Mouse (Mus musculus) forebrain, embryonic 16.5 days (tissue): Measurements from ENCODE around the gene Tpsg1. TPM values are rescaled to one million over a fixed set of nuclear protein-coding genes. Genes with fewer than 3 reads are reported as not detected.

Experiments
- ATAC-seq: fragments of 200-750 bp; cut with Nextera tagmentation; 2 replicates; pipeline ENCODE4 v1.8.0; 2017; ENCODE audit warnings: mild to moderate bottlenecking, moderate library complexity
- H3K27ac ChIP-seq: fragments of 300-500 bp; sonication (generic); 2 replicates; pipeline ENCODE4 v1.5.1; 2014; ENCODE audit warnings: low read length, control low read depth
- H3K27me3 ChIP-seq: fragments of 300-500 bp; sonication (generic); replicated peaks from 2 replicates; pipeline ENCODE4 v1.6.1; 2014; ENCODE audit warnings: low read length; ENCODE audit not compliant: control insufficient read depth, insufficient read depth
- H3K36me3 ChIP-seq: fragments of 300-500 bp; sonication (generic); 2 replicates; pipeline ENCODE4 v1.6.1; 2014; ENCODE audit not compliant: control insufficient read depth, insufficient read depth
- H3K4me1 ChIP-seq: fragments of 300-500 bp; sonication (generic); replicated peaks from 2 replicates; pipeline ENCODE4 v1.6.1; 2014; ENCODE audit warnings: low read length; ENCODE audit not compliant: control insufficient read depth, insufficient read depth
- H3K4me2 ChIP-seq: fragments of 300-500 bp; sonication (generic); 2 replicates; pipeline ENCODE4 v1.6.1; 2014; ENCODE audit warnings: mild to moderate bottlenecking, low read length, control low read depth
- H3K4me3 ChIP-seq: fragments of 300-500 bp; sonication (generic); replicated peaks from 2 replicates; pipeline ENCODE4 v1.5.1; 2014; ENCODE audit warnings: mild to moderate bottlenecking, low read length, control low read depth
- H3K9ac ChIP-seq: fragments of 300-500 bp; sonication (generic); replicated peaks from 2 replicates; pipeline ENCODE4 v1.6.1; 2014; ENCODE audit warnings: low read depth, low read length, control low read depth
- H3K9me3 ChIP-seq: fragments of 300-500 bp; sonication (generic); 2 replicates; pipeline ENCODE4 v1.6.1; 2016; ENCODE audit warnings: low read length; ENCODE audit not compliant: control insufficient read depth
- WGBS: fragments of 180-500 bp; shearing (Covaris S2); extraction: QIAGEN DNeasy Blood & Tissue Kit; methylation state at CpG from one replicate; pipeline ENCODE4 v1.1.7; 2014; 5-methylcytosine and 5-hydroxymethylcytosine counted together
- polyA plus RNA-seq: library from polyadenylated mRNA; unstranded; fragments of >200 nt; fragmentation: Nextera tagmentation; extraction: Ambion mirVana; gene quantifications from 2 replicates; pipeline ENCODE4 v1.2.1, GENCODE M21; 2015

Gene Tpsg1
- polyA plus RNA-seq, 1 experiment from 2014 or later, result not detected

- no peak for ATAC-seq
- Histone ChIP-seq H3K9ac (no peak overlapping the region), H3K4me3 (no peak overlapping the region), H3K4me1 (peaks cover 50% of the 10 kb centered on the region), H3K27me3 (no peaks in the 10 kb centered on the region), H3K9me3 (no peaks in the 10 kb centered on the region), H3K4me2 (no peak overlapping the region), H3K27ac (no peak overlapping the region), H3K36me3 (no peaks in the 10 kb centered on the region)
- WGBS, result 69% methylated on average over 4 of the region's 4 CpGs
Measured at GRCm38 (mm10) chr17:25414209-25414608, 45.1 kb downstream of the Tpsg1 start.

GRCm38 (mm10) chr17:25414917-25415316, 45.8 kb downstream of the Tpsg1 start:
- H3K9ac ChIP-seq, result no peak overlapping the region
- no peak overlapping the region for H3K27ac ChIP-seq
- no peak overlapping the region for H3K4me3 ChIP-seq
- H3K27me3 ChIP-seq, result no peaks in the 10 kb centered on the region
- H3K4me1 ChIP-seq, result peaks cover 53% of the 10 kb centered on the region
- H3K9me3 ChIP-seq, result no peaks in the 10 kb centered on the region
- H3K4me2 ChIP-seq, result no peak overlapping the region
- no peak for ATAC-seq
- 45% methylated on average over 3 of the region's 3 CpGs for WGBS
- no peaks in the 10 kb centered on the region for H3K36me3 ChIP-seq

GRCm38 (mm10) chr17:25415421-25415913, 46.4 kb downstream of the Tpsg1 start:
- ATAC-seq, result no peak
- H3K9ac ChIP-seq, result no peak overlapping the region
- H3K27me3 ChIP-seq, result no peaks in the 10 kb centered on the region
- WGBS, result 3% methylated on average over 5 of the region's 6 CpGs
- H3K9me3 ChIP-seq, result no peaks in the 10 kb centered on the region
- no peak overlapping the region for H3K4me3 ChIP-seq
- H3K36me3 ChIP-seq, result no peaks in the 10 kb centered on the region
- no peak overlapping the region for H3K27ac ChIP-seq
- no peak overlapping the region for H3K4me2 ChIP-seq
- peaks cover 50% of the 10 kb centered on the region for H3K4me1 ChIP-seq

- Histone ChIP-seq H3K27ac (no peak overlapping the region), H3K27me3 (no peaks in the 10 kb centered on the region), H3K4me1 (peaks cover 44% of the 10 kb centered on the region), H3K9ac (no peak overlapping the region), H3K4me3 (no peak overlapping the region), H3K9me3 (no peaks in the 10 kb centered on the region), H3K4me2 (no peak overlapping the region), H3K36me3 (no peaks in the 10 kb centered on the region)
- WGBS, result 15% methylated on average over 3 of the region's 3 CpGs
- ATAC-seq, result 0 out of 2 replicates have a peak, but pooled peaks have one; percentile 24
Measured at GRCm38 (mm10) chr17:25416219-25416618, 47.1 kb downstream of the Tpsg1 start.

GRCm38 (mm10) chr17:25417990-25418389, 48.9 kb downstream of the Tpsg1 start:
- Histone ChIP-seq H3K4me3 (no peak overlapping the region), H3K9me3 (no peaks in the 10 kb centered on the region), H3K27ac (no peak overlapping the region), H3K27me3 (no peaks in the 10 kb centered on the region), H3K36me3 (no peaks in the 10 kb centered on the region), H3K9ac (no peak overlapping the region), H3K4me2 (no peak overlapping the region), H3K4me1 (peaks cover 42% of the 10 kb centered on the region)
- 73% methylated on average over 6 of the region's 6 CpGs for WGBS
- no peak for ATAC-seq

GRCm38 (mm10) chr17:25418926-25419325, 49.9 kb downstream of the Tpsg1 start:
- H3K9ac ChIP-seq, result no peak overlapping the region
- H3K4me3 ChIP-seq, result no peak overlapping the region
- no peaks in the 10 kb centered on the region for H3K27me3 ChIP-seq
- 8% methylated on average over 9 of the region's 9 CpGs for WGBS
- ATAC-seq, result peak; percentile 69; the same call in 1 of the 2 replicates
- no peaks in the 10 kb centered on the region for H3K9me3 ChIP-seq
- H3K27ac ChIP-seq, result no peak overlapping the region
- no peak overlapping the region for H3K4me2 ChIP-seq
- H3K36me3 ChIP-seq, result no peaks in the 10 kb centered on the region
- peaks cover 42% of the 10 kb centered on the region for H3K4me1 ChIP-seq

- H3K4me3 ChIP-seq, result no peak overlapping the region
- WGBS, result 73% methylated on average over 3 of the region's 3 CpGs
- ATAC-seq, result no peak
- no peak overlapping the region for H3K4me2 ChIP-seq
- H3K9me3 ChIP-seq, result no peaks in the 10 kb centered on the region
- H3K27me3 ChIP-seq, result no peaks in the 10 kb centered on the region
- peaks cover 29% of the 10 kb centered on the region for H3K4me1 ChIP-seq
- H3K36me3 ChIP-seq, result no peaks in the 10 kb centered on the region
- H3K9ac ChIP-seq, result no peak overlapping the region
- H3K27ac ChIP-seq, result no peak overlapping the region
Measured at GRCm38 (mm10) chr17:25420998-25421397, 51.9 kb downstream of the Tpsg1 start.

Other genes with a start within 250 kb of the Tpsg1 start
- not detected in 2 replicates for gene Ptx4, start 248.5 kb upstream of the Tpsg1 start, polyA plus RNA-seq
- gene Clcn7, start 235.9 kb upstream of the Tpsg1 start, polyA plus RNA-seq, result 30.2 and 34.3 TPM in 2 replicates
- not detected in 2 replicates for gene Ccdc154, start 206.8 kb upstream of the Tpsg1 start, polyA plus RNA-seq
- gene Gm38655, start 193.8 kb upstream of the Tpsg1 start, polyA plus RNA-seq, result not detected in 2 replicates
- gene BC003965, start 184.7 kb upstream of the Tpsg1 start, polyA plus RNA-seq, result 37.2 and 38.4 TPM in 2 replicates
- 15.0 and 15.2 TPM in 2 replicates for gene Unkl, start 180.9 kb upstream of the Tpsg1 start, polyA plus RNA-seq
- 83.8 and 99.9 TPM in 2 replicates for gene Gnptg, start 129.1 kb upstream of the Tpsg1 start, polyA plus RNA-seq
- gene Tsr3, start 129.1 kb upstream of the Tpsg1 start, polyA plus RNA-seq, result 62.2 and 62.9 TPM in 2 replicates
- 7.9 and 22.5 TPM in 2 replicates for gene Baiap3, start 112.9 kb upstream of the Tpsg1 start, polyA plus RNA-seq
- gene Ube2i, start 94.7 kb upstream of the Tpsg1 start, polyA plus RNA-seq, result 635 and 668 TPM in 2 replicates
- gene Prss34, start 70.9 kb upstream of the Tpsg1 start, polyA plus RNA-seq, result not detected in 2 replicates
- not detected in 2 replicates for gene Prss28, start 60.6 kb upstream of the Tpsg1 start, polyA plus RNA-seq
- gene Prss29, start 50.6 kb upstream of the Tpsg1 start, polyA plus RNA-seq, result not detected in 2 replicates
- not detected in 2 replicates for gene Tpsab1, start 23.7 kb upstream of the Tpsg1 start, polyA plus RNA-seq
- gene Tpsb2, start 3.0 kb upstream of the Tpsg1 start, polyA plus RNA-seq, result 0.39 TPM in 1 of 2 replicates, not detected in the other
- gene Cacna1h, start 64.5 kb downstream of the Tpsg1 start, polyA plus RNA-seq, result 12.4 and 14.7 TPM in 2 replicates
- 0.80 and 0.88 TPM in 2 replicates for gene Tekt4, start 85.3 kb downstream of the Tpsg1 start, polyA plus RNA-seq
- gene Sstr5, start 128.0 kb downstream of the Tpsg1 start, polyA plus RNA-seq, result 0.32 and 0.44 TPM in 2 replicates
- 26.1 and 26.8 TPM in 2 replicates for gene Sox8, start 201.4 kb downstream of the Tpsg1 start, polyA plus RNA-seq
- 18.3 and 19.4 TPM in 2 replicates for gene Lmf1, start 209.8 kb downstream of the Tpsg1 start, polyA plus RNA-seq